Mouse (Mus musculus) neural tube, embryonic 12.5 days (tissue): ENCODE measurements around the gene Wdfy3. TPM values are rescaled to one million over a fixed set of nuclear protein-coding genes. Genes with fewer than 3 reads are reported as not detected.
"Not testable (repeated sequence)": the region's sequence is repeated elsewhere in the genome, so short reads cannot be mapped to it uniquely, and the experiment has no call there.

Source experiments
- ATAC-seq: fragments of 200-750 bp; cut with Nextera tagmentation; 2 replicates; pipeline ENCODE4 v1.8.0; 2017; ENCODE audit warnings: low read depth, mild to moderate bottlenecking, moderate TSS enrichment, moderate library complexity; ENCODE audit not compliant: low FRiP score
- H3K27ac ChIP-seq: fragments of 300-500 bp; sonication (generic); 2 replicates; pipeline ENCODE4 v1.5.1; 2016
- H3K27me3 ChIP-seq: fragments of 300-500 bp; sonication (generic); replicated peaks from 2 replicates; pipeline ENCODE4 v1.6.1; 2016; ENCODE audit warnings: mild to moderate bottlenecking
- H3K36me3 ChIP-seq: fragments of 300-500 bp; sonication (generic); 2 replicates; pipeline ENCODE4 v1.6.1; 2016; ENCODE audit warnings: mild to moderate bottlenecking
- H3K4me1 ChIP-seq: fragments of 300-500 bp; sonication (generic); 2 replicates; pipeline ENCODE4 v1.6.1; 2016
- H3K4me2 ChIP-seq: fragments of 300-500 bp; sonication (generic); replicated peaks from 2 replicates; pipeline ENCODE4 v1.6.1; 2016; ENCODE audit warnings: mild to moderate bottlenecking
- H3K4me3 ChIP-seq: fragments of 300-500 bp; sonication (generic); 2 replicates; pipeline ENCODE4 v1.5.1; 2016
- H3K9ac ChIP-seq: fragments of 300-500 bp; sonication (generic); 2 replicates; pipeline ENCODE4 v1.6.1; 2016; ENCODE audit warnings: mild to moderate bottlenecking
- H3K9me3 ChIP-seq: fragments of 300-500 bp; sonication (generic); 2 replicates; pipeline ENCODE4 v1.6.1; 2016; ENCODE audit warnings: mild to moderate bottlenecking
- WGBS: fragments of 180-500 bp; shearing (Covaris S2); methylation state at CpG from one replicate; pipeline ENCODE4 v1.1.7; 2016; 5-methylcytosine and 5-hydroxymethylcytosine counted together
- polyA plus RNA-seq: library from polyadenylated mRNA; unstranded; fragments of >200 nt; fragmentation: Nextera tagmentation; extraction: Ambion mirVana; gene quantifications from 2 replicates; pipeline ENCODE4 v1.2.1, GENCODE M21; 2016

Wdfy3 gene
- polyA plus RNA-seq, 1 experiment from 2014 or later, result 36.5 TPM

DNA sequence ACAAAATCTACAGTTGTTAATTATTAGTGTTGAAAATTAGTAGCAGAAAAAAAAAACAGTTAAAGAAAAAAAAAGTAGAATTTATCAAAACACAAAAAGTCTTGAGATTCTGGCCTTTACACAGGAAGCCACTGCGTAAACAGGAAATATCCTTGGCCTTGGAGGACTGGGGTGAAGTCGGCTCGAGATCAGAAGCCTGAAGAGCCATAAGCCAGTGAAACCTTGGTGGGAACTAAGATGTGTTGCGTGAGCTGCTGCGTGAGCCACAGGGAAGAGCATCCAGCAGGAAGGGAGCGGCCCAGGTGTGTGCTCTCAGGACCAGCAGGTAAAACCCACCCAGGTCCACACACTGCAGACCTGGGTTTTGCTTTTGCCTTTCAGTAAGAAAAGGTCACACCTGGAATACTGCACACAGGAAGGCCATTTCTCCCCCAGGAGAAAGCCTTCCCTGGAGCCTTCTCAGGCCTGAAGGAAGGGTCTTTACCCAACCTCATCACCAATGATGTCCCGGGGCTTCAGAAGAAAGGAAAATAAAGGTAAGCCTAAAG is 79.3 kb downstream of the Wdfy3 start:
- 85% methylated on average over 7 of the region's 7 CpGs for WGBS
- no peaks in the 10 kb centered on the region for H3K4me1 ChIP-seq
- H3K9me3 ChIP-seq, result no peaks in the 10 kb centered on the region
- H3K9ac ChIP-seq, result no peak overlapping the region
- no peak overlapping the region for H3K4me3 ChIP-seq
- H3K27ac ChIP-seq, result no peak overlapping the region
- no peak overlapping the region for H3K4me2 ChIP-seq
- no peaks in the 10 kb centered on the region for H3K27me3 ChIP-seq
- no peak for ATAC-seq
- 0 out of 2 replicates have a peak, but pooled peaks cover 3% of the 10 kb centered on the region for H3K36me3 ChIP-seq

- Histone ChIP-seq H3K4me3 (no peak overlapping the region), H3K27ac (no peak overlapping the region), H3K4me1 (no peaks in the 10 kb centered on the region), H3K9me3 (no peaks in the 10 kb centered on the region), H3K9ac (no peak overlapping the region), H3K36me3 (0 out of 2 replicates have a peak, but pooled peaks cover 3% of the 10 kb centered on the region), H3K27me3 (no peaks in the 10 kb centered on the region), H3K4me2 (no peak overlapping the region)
- no peak for ATAC-seq
- 92% methylated on average over 10 of the region's 10 CpGs for WGBS
Observed at GRCm38 (mm10) chr5:101988476-101988875, 81.2 kb downstream of the Wdfy3 start.

DNA sequence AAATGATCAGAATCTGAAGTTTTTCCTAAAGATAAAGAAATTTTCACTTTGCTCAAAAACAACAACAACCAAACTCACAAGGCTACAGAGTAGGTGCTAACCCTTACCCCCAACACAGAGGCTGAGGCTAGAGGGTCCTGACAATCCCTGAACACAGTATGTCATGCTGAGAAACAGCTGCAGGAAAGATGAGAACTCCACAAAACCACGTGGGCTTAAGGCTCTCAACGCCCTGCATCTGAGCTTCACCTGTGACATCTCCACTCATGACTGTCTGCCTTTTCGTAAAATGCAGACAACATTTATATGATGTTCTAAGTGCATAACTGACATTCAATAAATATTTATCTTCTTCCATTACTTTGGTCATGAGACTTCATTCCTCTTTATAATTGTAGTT is 83.0 kb downstream of the Wdfy3 start:
- H3K36me3 ChIP-seq, result peaks cover under 1% of the 10 kb centered on the region; the same call in 1 of the 2 replicates
- peaks cover 7% of the 10 kb centered on the region; the same call in 1 of the 2 replicates for H3K4me1 ChIP-seq
- no peak overlapping the region for H3K4me2 ChIP-seq
- no peak for ATAC-seq
- no peaks in the 10 kb centered on the region for H3K9me3 ChIP-seq
- H3K9ac ChIP-seq, result no peak overlapping the region
- H3K27ac ChIP-seq, result no peak overlapping the region
- no peaks in the 10 kb centered on the region for H3K27me3 ChIP-seq
- WGBS, result 77% methylated on average over 3 of the region's 3 CpGs
- no peak overlapping the region for H3K4me3 ChIP-seq

DNA sequence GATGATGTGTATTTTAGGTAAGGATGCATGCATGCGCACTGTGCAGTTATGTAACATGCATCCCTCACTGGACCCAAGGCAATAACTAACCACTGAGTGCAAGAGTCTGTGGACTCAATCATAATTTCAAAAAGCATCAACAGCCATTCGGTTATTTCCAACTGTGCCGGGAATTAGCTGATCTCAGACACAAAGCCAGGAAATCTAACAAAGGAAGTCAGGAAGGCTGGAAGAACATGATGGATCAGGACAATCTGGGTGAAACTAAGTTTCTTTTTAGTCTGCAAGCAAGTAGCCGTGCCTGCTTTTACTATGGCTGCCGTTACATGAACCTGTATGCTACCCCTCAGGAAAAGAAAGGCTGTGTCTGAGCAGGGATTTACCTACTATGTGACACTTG is 87.5 kb downstream of the Wdfy3 start:
- no peak for ATAC-seq
- no peaks in the 10 kb centered on the region for H3K27me3 ChIP-seq
- H3K9me3 ChIP-seq, result no peaks in the 10 kb centered on the region
- peaks cover 7% of the 10 kb centered on the region; the same call in 1 of the 2 replicates for H3K4me1 ChIP-seq
- no peak overlapping the region for H3K27ac ChIP-seq
- no peak overlapping the region for H3K9ac ChIP-seq
- H3K36me3 ChIP-seq, result peaks cover 28% of the 10 kb centered on the region
- no peak overlapping the region for H3K4me2 ChIP-seq
- H3K4me3 ChIP-seq, result no peak overlapping the region
- 75% methylated on average over 5 of the region's 5 CpGs for WGBS

- no peak overlapping the region for H3K27ac ChIP-seq
- ATAC-seq, result no peak
- H3K9ac ChIP-seq, result no peak overlapping the region
- WGBS, result 95% methylated on average over 6 of the region's 6 CpGs
- no peak overlapping the region for H3K4me2 ChIP-seq
- H3K36me3 ChIP-seq, result peaks cover 28% of the 10 kb centered on the region
- peaks cover 7% of the 10 kb centered on the region; the same call in 1 of the 2 replicates for H3K4me1 ChIP-seq
- no peak overlapping the region for H3K4me3 ChIP-seq
- no peaks in the 10 kb centered on the region for H3K9me3 ChIP-seq
- H3K27me3 ChIP-seq, result no peaks in the 10 kb centered on the region
Observed at GRCm38 (mm10) chr5:101979594-101979993, 90.1 kb downstream of the Wdfy3 start.

DNA sequence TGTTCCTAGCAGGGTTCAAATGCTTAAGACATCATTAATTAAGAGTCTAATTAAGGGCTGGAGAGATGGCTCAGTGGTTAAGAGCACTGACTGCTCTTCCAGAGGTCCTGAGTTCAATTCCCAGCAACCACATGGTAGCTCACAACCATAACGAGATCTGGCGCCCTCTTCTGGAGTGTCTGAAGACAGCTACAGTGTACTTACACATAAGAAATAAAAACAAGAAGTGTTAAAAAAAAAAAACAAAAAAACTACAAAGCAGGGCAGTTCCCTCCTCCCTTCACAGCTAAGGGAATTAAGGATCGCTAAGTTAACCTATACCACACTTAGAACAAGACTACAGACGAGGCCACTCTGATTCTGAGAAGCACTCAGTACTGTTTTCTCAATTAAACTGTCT is 97.1 kb downstream of the Wdfy3 start:
- H3K4me2 ChIP-seq, H3K27me3 ChIP-seq, H3K4me3 ChIP-seq, H3K9me3 ChIP-seq, H3K36me3 ChIP-seq, ATAC-seq, H3K4me1 ChIP-seq, H3K27ac ChIP-seq, H3K9ac ChIP-seq: not testable (repeated sequence)
- WGBS, result 79% methylated on average over 4 of the region's 4 CpGs

- ATAC-seq, result no peak; the same call in 1 of the 2 replicates
- no peaks in the 10 kb centered on the region for H3K4me1 ChIP-seq
- H3K4me3 ChIP-seq, result no peak overlapping the region
- peaks cover 17% of the 10 kb centered on the region for H3K36me3 ChIP-seq
- WGBS, result 60% methylated on average over 12 of the region's 12 CpGs
- H3K27ac ChIP-seq, result no peak overlapping the region
- H3K4me2 ChIP-seq, result no peak overlapping the region
- H3K9me3 ChIP-seq, result no peaks in the 10 kb centered on the region
- no peaks in the 10 kb centered on the region for H3K27me3 ChIP-seq
- H3K9ac ChIP-seq, result no peak overlapping the region
Observed at GRCm38 (mm10) chr5:101968153-101968851, 101.4 kb downstream of the Wdfy3 start.

GRCm38 (mm10) chr5:101967832-101968152 is 101.9 kb downstream of the Wdfy3 start:
- 85% methylated on average over 2 of the region's 2 CpGs for WGBS
- H3K4me2 ChIP-seq, result no peak overlapping the region
- no peaks in the 10 kb centered on the region for H3K4me1 ChIP-seq
- no peaks in the 10 kb centered on the region for H3K27me3 ChIP-seq
- H3K4me3 ChIP-seq, result no peak overlapping the region
- no peaks in the 10 kb centered on the region for H3K9me3 ChIP-seq
- peaks cover 17% of the 10 kb centered on the region for H3K36me3 ChIP-seq
- no peak overlapping the region for H3K27ac ChIP-seq
- H3K9ac ChIP-seq, result no peak overlapping the region
- no peak for ATAC-seq

GRCm38 (mm10) chr5:101962824-101963223 is 106.9 kb downstream of the Wdfy3 start:
- WGBS, result 90% methylated on average over 4 of the region's 4 CpGs
- Histone ChIP-seq H3K36me3 (peaks cover 41% of the 10 kb centered on the region), H3K9ac (no peak overlapping the region), H3K27me3 (no peaks in the 10 kb centered on the region), H3K27ac (no peak overlapping the region), H3K4me2 (no peak overlapping the region), H3K9me3 (no peaks in the 10 kb centered on the region), H3K4me3 (no peak overlapping the region), H3K4me1 (no peaks in the 10 kb centered on the region)
- ATAC-seq, result no peak

DNA sequence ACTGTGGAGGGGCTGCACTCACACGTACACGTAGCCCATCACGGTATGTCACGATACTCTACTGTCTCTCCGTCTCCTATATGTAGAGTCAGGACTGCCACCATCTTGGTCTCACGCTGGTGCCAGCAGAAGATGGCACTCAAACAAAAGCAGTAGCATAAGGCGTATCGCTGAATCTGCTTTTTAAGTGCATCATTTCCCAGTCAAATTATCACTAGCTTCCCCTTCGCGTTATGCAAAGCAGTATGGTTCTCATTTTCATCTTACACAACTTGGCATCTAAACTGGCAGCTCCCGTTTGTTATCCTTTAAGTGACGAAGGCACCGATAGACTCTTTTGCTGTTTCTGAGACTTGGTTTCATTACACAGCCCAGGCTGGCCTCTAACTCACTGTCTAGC is 110.4 kb downstream of the Wdfy3 start:
- 97% methylated on average over 13 of the region's 13 CpGs for WGBS
- ATAC-seq, result no peak
- no peak overlapping the region for H3K4me2 ChIP-seq
- H3K9ac ChIP-seq, result no peak overlapping the region
- no peak overlapping the region for H3K27ac ChIP-seq
- no peak overlapping the region for H3K4me3 ChIP-seq
- peaks cover 48% of the 10 kb centered on the region for H3K36me3 ChIP-seq
- no peaks in the 10 kb centered on the region for H3K9me3 ChIP-seq
- no peaks in the 10 kb centered on the region for H3K27me3 ChIP-seq
- H3K4me1 ChIP-seq, result no peaks in the 10 kb centered on the region

DNA sequence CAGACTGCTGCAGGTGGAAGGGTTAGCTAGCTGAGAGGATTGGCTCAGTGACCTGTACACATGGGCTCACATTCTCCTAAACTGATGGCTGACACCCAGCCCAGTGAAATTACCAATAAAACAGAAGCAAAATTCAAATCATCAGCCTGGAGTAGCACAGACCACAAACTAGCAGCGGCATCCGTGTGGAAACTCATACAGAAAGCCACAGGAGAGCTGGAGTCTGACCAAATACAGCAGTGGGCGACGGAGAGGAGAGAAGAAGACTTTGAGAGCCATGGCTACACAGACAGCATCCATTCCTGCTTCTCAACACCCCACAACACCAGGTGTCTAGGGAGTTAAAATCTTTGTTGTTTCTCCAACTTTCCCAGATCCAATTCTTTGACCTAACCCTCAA is 110.8 kb downstream of the Wdfy3 start:
- H3K36me3 ChIP-seq, result peaks cover 50% of the 10 kb centered on the region
- no peaks in the 10 kb centered on the region for H3K4me1 ChIP-seq
- ATAC-seq, result no peak
- H3K27ac ChIP-seq, result no peak overlapping the region
- no peaks in the 10 kb centered on the region for H3K27me3 ChIP-seq
- H3K4me3 ChIP-seq, result no peak overlapping the region
- no peak overlapping the region for H3K9ac ChIP-seq
- no peaks in the 10 kb centered on the region for H3K9me3 ChIP-seq
- no peak overlapping the region for H3K4me2 ChIP-seq
- WGBS, result 96% methylated on average over 4 of the region's 4 CpGs

DNA sequence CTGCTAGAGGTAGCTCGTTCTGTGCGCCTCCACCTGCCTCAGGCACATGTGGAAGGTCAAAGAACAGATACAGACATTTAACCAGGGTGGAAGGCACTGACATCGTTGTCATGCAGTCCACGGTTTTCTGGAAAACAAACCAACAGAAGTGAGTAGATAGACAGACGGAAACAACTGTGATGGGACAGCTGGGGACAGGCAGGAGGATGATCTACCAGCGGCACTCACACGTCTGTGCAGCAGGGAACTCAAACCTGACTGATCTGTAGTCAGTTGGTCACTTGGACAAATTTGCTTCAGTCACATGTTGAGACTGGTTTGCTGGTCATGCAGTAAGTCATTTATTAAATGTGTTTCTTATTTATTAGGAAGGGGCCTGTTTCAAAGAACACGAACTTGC is 112.3 kb downstream of the Wdfy3 start:
- WGBS, result 91% methylated on average over 8 of the region's 8 CpGs
- H3K4me1 ChIP-seq, result no peaks in the 10 kb centered on the region

More for the DNA sequence above, 112.3 kb downstream of the Wdfy3 start:
- Histone ChIP-seq H3K36me3 (peaks cover 59% of the 10 kb centered on the region), H3K9me3 (no peaks in the 10 kb centered on the region), H3K9ac (no peak overlapping the region), H3K4me2 (no peak overlapping the region), H3K27ac (no peak overlapping the region), H3K4me3 (no peak overlapping the region), H3K27me3 (no peaks in the 10 kb centered on the region)
- ATAC-seq, result no peak
